Mouse (Mus musculus) testis, adult 2 months (tissue): ENCODE results near the gene AC109138.7.

ENCODE experiments used
- CTCF ChIP-seq: fragments of 200-500 bp; IDR thresholded peaks from 2 replicates; pipeline ENCODE4 v1.5.1; 2012; ENCODE audit warnings: low read depth, mild to moderate bottlenecking, inconsistent platforms, low read length, moderate library complexity; ENCODE audit not compliant: control insufficient read depth, insufficient read depth, insufficient replicate concordance
- POLR2A ChIP-seq: fragments of 200-500 bp; IDR thresholded peaks from 2 replicates; pipeline ENCODE4 v1.6.1; 2012; ENCODE audit warnings: low read depth, mild to moderate bottlenecking, inconsistent platforms, low read length, moderate library complexity; ENCODE audit not compliant: control insufficient read depth

- TF ChIP-seq CTCF (peak; percentile 41; the same call in 1 of the 2 replicates), POLR2A (peak; percentile 84)
Measured at GRCm38 (mm10) chr19:4169378-4169784, 44.8 kb upstream of the AC109138.7 start.
